In genomic region chr12:105105326-105105725, GRCm38 (mm10) we compare ENCODE assay signal across 46 mouse cellular contexts. TPM values are rescaled to one million over a fixed set of nuclear protein-coding genes. Genes with fewer than 3 reads are reported as not detected.
"Had no signal": no experiment of that assay in that cellular context is flagged by ENCODE, and none has a peak within 500 bp of the region (broad histone marks: within the 10 kb centered on the region; RNA-seq: fewer than 3 reads in every experiment).

No protein-coding gene starts in this region.

- H3K4me1 ChIP-seq: liver, embryonic 12.5 days; liver, embryonic 13.5 days; liver, embryonic 15.5 days; lung, embryonic 15.5 days; neural tube, embryonic 12.5 days had no signal

- H3K9ac ChIP-seq: limb, embryonic 12.5 days; limb, embryonic 13.5 days; limb, embryonic 15.5 days; liver, embryonic 12.5 days; liver, embryonic 13.5 days; liver, embryonic 14.5 days; liver, embryonic 15.5 days; liver, postnatal 0 days; lung, embryonic 14.5 days; lung, embryonic 15.5 days; midbrain, embryonic 12.5 days; midbrain, embryonic 13.5 days; midbrain, embryonic 15.5 days; neural tube, embryonic 12.5 days had no signal

- H3K4me3 ChIP-seq: limb, embryonic 10.5 days; limb, embryonic 12.5 days; limb, embryonic 13.5 days; limb, embryonic 15.5 days; liver, embryonic 12.5 days; liver, embryonic 13.5 days; liver, embryonic 15.5 days; lung, embryonic 15.5 days; megakaryocyte, embryonic 14.5 days; midbrain, embryonic 10.5 days; midbrain, embryonic 12.5 days; midbrain, embryonic 13.5 days; midbrain, embryonic 15.5 days; myocyte; neural tube, embryonic 12.5 days had no signal

- ATAC-seq: liver, embryonic 12.5 days; liver, postnatal 0 days; lung, postnatal 0 days; midbrain, embryonic 13.5 days; midbrain, embryonic 15.5 days; midbrain, embryonic 16.5 days had no signal

- H3K27ac ChIP-seq: limb, embryonic 10.5 days; limb, embryonic 12.5 days; limb, embryonic 13.5 days; limb, embryonic 15.5 days; liver, embryonic 12.5 days; liver, embryonic 13.5 days; liver, embryonic 14.5 days; liver, embryonic 15.5 days; lung, embryonic 15.5 days; macrophage; midbrain, embryonic 10.5 days; midbrain, embryonic 12.5 days; midbrain, embryonic 13.5 days; midbrain, embryonic 15.5 days; neural tube, embryonic 12.5 days had no signal

- H3K9me3 ChIP-seq: limb, embryonic 10.5 days; limb, embryonic 12.5 days; limb, embryonic 13.5 days; limb, embryonic 15.5 days; liver, embryonic 12.5 days; liver, embryonic 13.5 days; liver, embryonic 15.5 days; lung, embryonic 15.5 days; megakaryocyte, embryonic 14.5 days; midbrain, embryonic 10.5 days; midbrain, embryonic 12.5 days; midbrain, embryonic 13.5 days; midbrain, embryonic 15.5 days; neural tube, embryonic 12.5 days had no signal

- H3K36me3 ChIP-seq: limb, embryonic 10.5 days; limb, embryonic 12.5 days; limb, embryonic 13.5 days; limb, embryonic 15.5 days; liver, embryonic 12.5 days; liver, embryonic 13.5 days; liver, embryonic 15.5 days; lung, embryonic 15.5 days; midbrain, embryonic 10.5 days; midbrain, embryonic 12.5 days; midbrain, embryonic 13.5 days; midbrain, embryonic 15.5 days; neural tube, embryonic 12.5 days had no signal

- H3K27me3 ChIP-seq: liver, embryonic 15.5 days; midbrain, embryonic 15.5 days; neural tube, embryonic 12.5 days had no signal

- H3K4me2 ChIP-seq: limb, embryonic 12.5 days; limb, embryonic 13.5 days; limb, embryonic 15.5 days; liver, embryonic 11.5 days; liver, embryonic 12.5 days; liver, embryonic 13.5 days; liver, embryonic 15.5 days; lung, embryonic 14.5 days; lung, embryonic 15.5 days; midbrain, embryonic 11.5 days; midbrain, embryonic 12.5 days; midbrain, embryonic 13.5 days; midbrain, embryonic 15.5 days; neural tube, embryonic 12.5 days had no signal

- DNase-seq: left cerebral cortex, postnatal 4 days; liver; liver, embryonic 13.5 days; liver, postnatal 0 days; lung, adult 18-20 months; lung, adult 2 months; lung, embryonic 14.5 days; lung, postnatal 10 days; lung, postnatal 14 days; lung, postnatal 36 days; midbrain, embryonic 14.5 days had no signal

RNA-seq across cellular contexts. Expression of gene Tcl1b2, which starts 40.5 kb away (rescaled TPM):
- total RNA-seq: left cerebral cortex, postnatal 10 days; left cerebral cortex, postnatal 14 days; left cerebral cortex, postnatal 25 days; left cerebral cortex, postnatal 36 days; left cerebral cortex, postnatal 4 days; liver, adult 2 months; megakaryocyte progenitor cell, adult 5-6 weeks; megakaryocyte, adult 5-6 weeks; megakaryocyte-erythroid progenitor cell, adult 5-6 weeks; midbrain, postnatal 0 days; monocyte, adult 5-6 weeks had no signal
- polyA plus RNA-seq: limb, embryonic 10.5 days; limb, embryonic 11.5 days; limb, embryonic 12.5 days; limb, embryonic 13.5 days; limb, embryonic 15.5 days; liver, adult 2 months; liver, embryonic 11.5 days; liver, embryonic 12.5 days; liver, embryonic 13.5 days; liver, embryonic 15.5 days; liver, embryonic 16.5 days; liver, postnatal 0 days; lung, adult 2 months; lung, embryonic 14.5 days; lung, embryonic 15.5 days; lung, embryonic 16.5 days; lung, postnatal 0 days; macrophage; midbrain, embryonic 10.5 days; midbrain, embryonic 11.5 days; midbrain, embryonic 12.5 days; midbrain, embryonic 13.5 days; midbrain, embryonic 14.5 days; midbrain, embryonic 15.5 days; midbrain, embryonic 16.5 days; midbrain, postnatal 0 days; myocyte; neural tube, embryonic 11.5 days; neural tube, embryonic 12.5 days had no signal

RNA-seq across cellular contexts. Expression of gene Tcl1b1, which starts 54.2 kb away (rescaled TPM):
- total RNA-seq: left cerebral cortex, postnatal 10 days; left cerebral cortex, postnatal 14 days; left cerebral cortex, postnatal 25 days; left cerebral cortex, postnatal 36 days; left cerebral cortex, postnatal 4 days; liver, adult 2 months; megakaryocyte progenitor cell, adult 5-6 weeks; megakaryocyte, adult 5-6 weeks; megakaryocyte-erythroid progenitor cell, adult 5-6 weeks; midbrain, postnatal 0 days; monocyte, adult 5-6 weeks had no signal
- polyA plus RNA-seq: limb, embryonic 10.5 days; limb, embryonic 11.5 days; limb, embryonic 12.5 days; limb, embryonic 13.5 days; limb, embryonic 14.5 days; limb, embryonic 15.5 days; liver, adult 2 months; liver, embryonic 11.5 days; liver, embryonic 12.5 days; liver, embryonic 13.5 days; liver, embryonic 14.5 days; liver, embryonic 15.5 days; liver, embryonic 16.5 days; liver, postnatal 0 days; lung, adult 2 months; lung, embryonic 14.5 days; lung, embryonic 15.5 days; lung, embryonic 16.5 days; lung, postnatal 0 days; macrophage; midbrain, embryonic 10.5 days; midbrain, embryonic 11.5 days; midbrain, embryonic 12.5 days; midbrain, embryonic 13.5 days; midbrain, embryonic 14.5 days; midbrain, embryonic 15.5 days; midbrain, embryonic 16.5 days; midbrain, postnatal 0 days; myocyte; neural tube, embryonic 11.5 days; neural tube, embryonic 12.5 days had no signal
